Comparison of ENCODE assay signal across 8 mouse cellular contexts in genomic region chr7:16491759-16492158, GRCm38 (mm10). TPM values are rescaled to one million over a fixed set of nuclear protein-coding genes. Genes with fewer than 3 reads are reported as not detected.
DNase-seq lines count a peak whose midpoint lies in the region; ATAC-seq and TF ChIP-seq lines count a peak whose summit lies in the region.

No protein-coding gene starts in this region.

- no peaks in the 10 kb centered on the region for H3K9me3 ChIP-seq in heart, embryonic 12.5 days (replicated peaks)
- no peaks in the 10 kb centered on the region for H3K9me3 ChIP-seq in forebrain, embryonic 13.5 days (replicated peaks)
- no peaks in the 10 kb centered on the region for H3K9me3 ChIP-seq in hindbrain, embryonic 16.5 days (ENCODE audit: control insufficient read depth, low read length)
- no peaks in the 10 kb centered on the region for H3K9me3 ChIP-seq in midbrain, embryonic 11.5 days (ENCODE audit: control insufficient read depth, low read length)

- no peak overlapping the region for H3K4me2 ChIP-seq in heart, embryonic 12.5 days
- no peak overlapping the region for H3K4me2 ChIP-seq in forebrain, embryonic 13.5 days
- H3K4me2 ChIP-seq in hindbrain, embryonic 16.5 days (ENCODE audit: low read length) = no peak overlapping the region
- H3K4me2 ChIP-seq in midbrain, embryonic 11.5 days = no peak overlapping the region

- TF ChIP-seq POLR2A in heart, adult 2 months (IDR thresholded peaks at IDR 0.05; ENCODE audit: insufficient read depth, low read depth, low read length) = no peak

- TF ChIP-seq EP300 in heart, adult 2 months (IDR thresholded peaks at IDR 0.05; ENCODE audit: insufficient read depth, low read depth, low read length) = peak; percentile 88

- H3K36me3 ChIP-seq in heart, adult 2 months (ENCODE audit: control insufficient read depth, insufficient read depth, low read length) = no peaks in the 10 kb centered on the region
- peaks cover 18% of the 10 kb centered on the region for H3K36me3 ChIP-seq in heart, embryonic 12.5 days
- peaks cover 24% of the 10 kb centered on the region for H3K36me3 ChIP-seq in forebrain, embryonic 13.5 days (ENCODE audit: poor library complexity, severe bottlenecking)
- peaks cover 11% of the 10 kb centered on the region for H3K36me3 ChIP-seq in hindbrain, embryonic 16.5 days (ENCODE audit: control insufficient read depth, insufficient read depth, low read length)
- H3K36me3 ChIP-seq in midbrain, embryonic 11.5 days (ENCODE audit: control insufficient read depth, insufficient read depth, low read length) = peaks cover 5% of the 10 kb centered on the region

- WGBS in heart, adult 2 months = 35% methylated on average over 3 of the region's 3 CpGs
- WGBS in heart, embryonic 12.5 days = 36% methylated on average over 3 of the region's 3 CpGs
- 33% methylated on average over 3 of the region's 3 CpGs for WGBS in forebrain, embryonic 13.5 days
- WGBS in hindbrain, embryonic 16.5 days = 41% methylated on average over 3 of the region's 3 CpGs
- WGBS in midbrain, embryonic 11.5 days = 46% methylated on average over 3 of the region's 3 CpGs

- intact Hi-C loops in heart, adult 2 months (cut with DNase I) = loop anchor here (1.0 kb wide), 1 partner anchor 26 kb away; no protein-coding TSS in a partner anchor
- intact Hi-C loops in left cerebral cortex, adult 2 months (cut with DNase I) = loop anchor here (2.0 kb wide), 1 partner anchor 27 kb away; no protein-coding TSS in a partner anchor

- no peaks in the 10 kb centered on the region for H3K27me3 ChIP-seq in heart, adult 2 months (ENCODE audit: control insufficient read depth, insufficient read depth, low read length)
- H3K27me3 ChIP-seq in heart, embryonic 12.5 days (replicated peaks) = no peaks in the 10 kb centered on the region; the same call in 1 of the 2 replicates
- H3K27me3 ChIP-seq in forebrain, embryonic 13.5 days = no peaks in the 10 kb centered on the region
- no peaks in the 10 kb centered on the region for H3K27me3 ChIP-seq in hindbrain, embryonic 16.5 days (replicated peaks; ENCODE audit: control insufficient read depth, insufficient read depth, low read length)
- H3K27me3 ChIP-seq in midbrain, embryonic 11.5 days (ENCODE audit: control insufficient read depth, insufficient read depth, low read length) = no peaks in the 10 kb centered on the region

- H3K79me2 ChIP-seq in heart, adult 2 months (replicated peaks; ENCODE audit: control insufficient read depth, insufficient read depth, low read length) = no peaks in the 10 kb centered on the region

- DNase-seq in heart, adult 2 months = peak; percentile 56 to 71
- DNase-seq in left cerebral cortex, adult 2 months (ENCODE audit: extremely low spot score in 1 of 2, low spot score in 2 of 2) = peak; percentile 48 to 65
- DNase-seq in midbrain, embryonic 11.5 days (ENCODE audit: low spot score, missing footprints) = peak; percentile 93
- DNase-seq in spleen, adult 12 weeks (ENCODE audit: low spot score) = peak; percentile 41

- no peak overlapping the region for H3K9ac ChIP-seq in heart, adult 2 months (ENCODE audit: low read depth, low read length)
- no peak overlapping the region for H3K9ac ChIP-seq in heart, embryonic 12.5 days
- no peak overlapping the region for H3K9ac ChIP-seq in forebrain, embryonic 13.5 days
- no peak overlapping the region for H3K9ac ChIP-seq in hindbrain, embryonic 16.5 days (ENCODE audit: low read depth, low read length)
- no peak overlapping the region for H3K9ac ChIP-seq in midbrain, embryonic 11.5 days (ENCODE audit: low read length)

- H3K4me3 ChIP-seq in heart, adult 2 months = no peak overlapping the region
- no peak overlapping the region for H3K4me3 ChIP-seq in heart, embryonic 12.5 days
- H3K4me3 ChIP-seq in forebrain, embryonic 13.5 days = no peak overlapping the region
- no peak overlapping the region for H3K4me3 ChIP-seq in hindbrain, embryonic 16.5 days (ENCODE audit: low read length)
- H3K4me3 ChIP-seq in left cerebral cortex, adult 2 months = no peak overlapping the region
- no peak overlapping the region for H3K4me3 ChIP-seq in midbrain, embryonic 11.5 days (ENCODE audit: low read depth, low read length)

- no peak for ATAC-seq in heart, embryonic 12.5 days (ENCODE audit: insufficient number of reproducible peaks, low FRiP score)
- ATAC-seq in cerebellum, adult (ENCODE audit: insufficient number of reproducible peaks, low FRiP score, low TSS enrichment) = 0 out of 2 replicates have a peak, but pooled peaks have one; percentile 61
- ATAC-seq in forebrain, embryonic 13.5 days = peak; percentile 67
- ATAC-seq in hindbrain, embryonic 16.5 days = peak; percentile 57; the same call in 1 of the 2 replicates
- ATAC-seq in midbrain, embryonic 11.5 days (ENCODE audit: low FRiP score) = peak; percentile 51; the same call in 1 of the 2 replicates

- H3K4me1 ChIP-seq in heart, adult 2 months (ENCODE audit: control insufficient read depth, insufficient read depth, low read length) = no peaks in the 10 kb centered on the region
- H3K4me1 ChIP-seq in heart, embryonic 12.5 days (replicated peaks) = no peaks in the 10 kb centered on the region
- H3K4me1 ChIP-seq in forebrain, embryonic 13.5 days = no peaks in the 10 kb centered on the region
- no peaks in the 10 kb centered on the region for H3K4me1 ChIP-seq in hindbrain, embryonic 16.5 days (ENCODE audit: control insufficient read depth, insufficient read depth, low read depth, low read length)
- no peaks in the 10 kb centered on the region for H3K4me1 ChIP-seq in midbrain, embryonic 11.5 days (ENCODE audit: control insufficient read depth, insufficient read depth, low read length)

- H3K27ac ChIP-seq in heart, adult 2 months = no peak overlapping the region
- H3K27ac ChIP-seq in heart, embryonic 12.5 days (ENCODE audit: poor library complexity, severe bottlenecking) = no peak overlapping the region
- H3K27ac ChIP-seq in forebrain, embryonic 13.5 days = no peak overlapping the region
- no peak overlapping the region for H3K27ac ChIP-seq in hindbrain, embryonic 16.5 days (ENCODE audit: low read depth, low read length)
- H3K27ac ChIP-seq in left cerebral cortex, adult 2 months = no peak overlapping the region; the same call in 1 of the 2 replicates
- H3K27ac ChIP-seq in midbrain, embryonic 11.5 days (ENCODE audit: low read depth, low read length) = no peak overlapping the region

- TF ChIP-seq CTCF in heart, adult 2 months (IDR thresholded peaks at IDR 0.05) = no peak; the same call in 1 of the 2 replicates
- TF ChIP-seq CTCF in left cerebral cortex, adult 2 months (IDR thresholded peaks at IDR 0.05) = peak; percentile 88

RNA-seq across cellular contexts. Expression of gene Npas1, which starts 14.2 kb away (rescaled TPM):
- not detected for total RNA-seq in heart, adult 2 months (2021)
- polyA plus RNA-seq in heart, adult 2 months (2012; rRNA removed) = not detected in 2 replicates
- polyA plus RNA-seq in heart, embryonic 12.5 days (2016; fragmentation: Nextera tagmentation; extraction: Ambion mirVana) = 0.22 and 0.31 TPM in 2 replicates
- polyA plus RNA-seq in forebrain, embryonic 13.5 days (2015; fragmentation: Nextera tagmentation; extraction: Ambion mirVana) = 2.1 and 3.4 TPM in 2 replicates
- 5.4 and 6.3 TPM in 2 replicates for polyA plus RNA-seq in hindbrain, embryonic 16.5 days (2015; fragmentation: Nextera tagmentation; extraction: Ambion mirVana)
- 10 to 100 TPM; 10.2 to 11.5 TPM for total RNA-seq in left cerebral cortex, adult 2 months (2021)
- 0.30 TPM in 2 replicates for polyA plus RNA-seq in midbrain, embryonic 11.5 days (2014; fragmentation: Nextera tagmentation; extraction: Ambion mirVana)

RNA-seq across cellular contexts. Expression of gene Tmem160, which starts 39.2 kb away (rescaled TPM):
- 10 to 100 TPM; 82.9 to 88.2 TPM for total RNA-seq in heart, adult 2 months (2021)
- polyA plus RNA-seq in heart, adult 2 months (2012; rRNA removed) = 109 and 140 TPM in 2 replicates
- 79.0 and 83.6 TPM in 2 replicates for polyA plus RNA-seq in heart, embryonic 12.5 days (2016; fragmentation: Nextera tagmentation; extraction: Ambion mirVana)
- polyA plus RNA-seq in forebrain, embryonic 13.5 days (2015; fragmentation: Nextera tagmentation; extraction: Ambion mirVana) = 55.7 and 56.4 TPM in 2 replicates
- 77.0 and 86.9 TPM in 2 replicates for polyA plus RNA-seq in hindbrain, embryonic 16.5 days (2015; fragmentation: Nextera tagmentation; extraction: Ambion mirVana)
- 10 to 100 TPM; 68.0 to 69.0 TPM for total RNA-seq in left cerebral cortex, adult 2 months (2021)
- 40.0 and 49.2 TPM in 2 replicates for polyA plus RNA-seq in midbrain, embryonic 11.5 days (2014; fragmentation: Nextera tagmentation; extraction: Ambion mirVana)

Comparison
In these comparisons a context has a peak if more than half of its experiments do, and no peak if none do; other contexts are left out.
1. DNase-seq: peak in every context shown above with its lines; median percentile 93 in midbrain, embryonic 11.5 days; 64 in heart, adult 2 months; 56 in left cerebral cortex, adult 2 months; 41 in spleen, adult 12 weeks.